Mouse (Mus musculus): ENCODE data around the gene Cyp1b1.

The Cyp1b1 gene

GRCm38 (mm10) chr17:79713643-79714367 lies 1.1 kb downstream of the Cyp1b1 start:
- under 1% methylated on average over 63 of the region's 63 CpGs for WGBS

- 3% methylated on average over 24 of the region's 24 CpGs for WGBS
These were observed 1.6 kb downstream of the Cyp1b1 start for GRCm38 (mm10) chr17:79713276-79713642.

DNA sequence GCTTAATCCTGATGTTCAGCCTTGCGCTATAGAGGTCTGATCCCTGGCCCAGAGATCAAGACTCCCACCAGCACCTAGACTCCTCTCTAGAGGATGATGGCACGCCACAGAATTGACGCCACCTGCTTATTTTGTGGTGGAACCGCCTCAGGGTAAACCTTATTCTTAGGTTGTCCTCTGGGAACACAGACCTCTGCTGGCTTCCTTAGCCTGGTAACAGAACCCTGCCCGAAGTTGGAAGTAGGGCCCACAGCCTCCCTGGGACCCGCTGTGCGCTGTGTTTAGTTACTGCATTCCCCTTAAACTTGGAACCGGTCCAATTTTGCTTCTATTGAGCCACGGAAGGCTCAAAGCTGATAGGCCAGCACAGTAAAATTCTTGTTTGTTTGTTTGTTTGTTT lies 2.3 kb downstream of the Cyp1b1 start:
- WGBS: 29% methylated on average over 9 of the region's 9 CpGs

- WGBS: 50% methylated on average over 6 of the region's 6 CpGs
These were observed 2.9 kb downstream of the Cyp1b1 start for GRCm38 (mm10) chr17:79711944-79712343.

GRCm38 (mm10) chr17:79710246-79710842 lies 4.5 kb downstream of the Cyp1b1 start:
- WGBS: 63% methylated on average over 15 of the region's 15 CpGs

DNA sequence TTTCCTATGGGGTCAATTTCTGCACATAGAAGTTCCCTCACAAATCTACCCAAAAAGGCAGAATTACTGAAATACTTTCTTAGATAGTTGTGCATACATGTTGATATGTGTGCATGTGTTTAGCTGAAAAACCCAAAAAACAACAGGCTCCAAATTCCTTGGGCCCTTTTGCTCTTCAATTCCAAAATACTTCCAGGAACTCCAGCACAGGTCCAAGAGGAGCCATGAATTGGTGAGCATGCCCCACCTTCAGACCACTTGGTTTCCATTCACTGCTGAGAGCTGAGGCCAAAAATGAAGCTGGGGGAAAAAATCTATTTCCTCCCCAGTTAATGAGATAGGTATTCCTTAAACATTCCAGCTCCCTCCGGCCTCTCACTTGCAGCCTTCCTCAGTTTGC lies 5.1 kb downstream of the Cyp1b1 start:
- WGBS: 82% methylated on average over 1 of the region's 1 CpGs

- WGBS: 67% methylated on average over 7 of the region's 7 CpGs
These were observed 6.7 kb downstream of the Cyp1b1 start for GRCm38 (mm10) chr17:79708168-79708567.

GRCm38 (mm10) chr17:79705671-79706455 lies 9.0 kb downstream of the Cyp1b1 start:
- WGBS: 75% methylated on average over 9 of the region's 9 CpGs

DNA sequence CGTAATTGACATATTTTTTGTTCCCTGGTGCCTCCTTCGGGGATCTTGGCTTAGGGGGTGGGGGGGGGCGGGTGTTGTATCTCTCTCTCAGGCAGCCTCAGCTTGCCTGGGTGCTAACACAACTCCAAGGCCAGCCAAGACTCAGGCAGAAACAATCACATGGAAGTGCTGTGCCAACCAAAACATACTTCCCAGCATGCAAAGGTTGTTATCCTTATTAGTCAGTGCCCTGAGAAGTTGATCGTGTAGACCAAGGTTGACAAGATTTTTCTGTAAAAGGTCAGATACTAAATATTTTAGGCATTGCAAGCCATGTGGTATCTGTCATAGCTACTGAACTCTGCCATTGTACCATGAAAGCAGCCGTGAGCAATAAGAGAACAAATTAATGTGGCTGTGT lies 14.0 kb downstream of the Cyp1b1 start:
- 78% methylated on average over 5 of the region's 5 CpGs for WGBS

GRCm38 (mm10) chr17:79699197-79699596 lies 15.7 kb downstream of the Cyp1b1 start:
- WGBS: 42% methylated on average over 1 of the region's 1 CpGs

DNA sequence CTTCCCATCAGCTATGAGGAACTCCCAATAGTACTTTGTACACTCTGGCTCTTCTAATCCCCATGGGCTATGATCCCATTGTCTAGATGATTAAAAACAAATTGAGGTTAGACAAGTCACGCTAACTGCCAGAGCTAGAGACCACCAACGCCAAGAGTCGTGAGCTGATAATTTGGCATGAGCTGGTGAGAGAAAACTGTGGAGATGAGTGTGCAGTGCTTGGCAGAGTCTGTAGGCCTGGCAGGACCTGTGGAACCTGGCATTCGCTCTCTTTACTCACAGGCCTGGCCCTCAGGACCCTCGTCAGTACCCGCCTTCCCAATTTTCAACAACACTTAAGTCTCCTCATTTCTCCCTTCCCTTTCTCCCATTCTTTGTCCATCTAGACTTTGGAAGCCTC lies 19.3 kb downstream of the Cyp1b1 start:
- 78% methylated on average over 6 of the region's 6 CpGs for WGBS

DNA sequence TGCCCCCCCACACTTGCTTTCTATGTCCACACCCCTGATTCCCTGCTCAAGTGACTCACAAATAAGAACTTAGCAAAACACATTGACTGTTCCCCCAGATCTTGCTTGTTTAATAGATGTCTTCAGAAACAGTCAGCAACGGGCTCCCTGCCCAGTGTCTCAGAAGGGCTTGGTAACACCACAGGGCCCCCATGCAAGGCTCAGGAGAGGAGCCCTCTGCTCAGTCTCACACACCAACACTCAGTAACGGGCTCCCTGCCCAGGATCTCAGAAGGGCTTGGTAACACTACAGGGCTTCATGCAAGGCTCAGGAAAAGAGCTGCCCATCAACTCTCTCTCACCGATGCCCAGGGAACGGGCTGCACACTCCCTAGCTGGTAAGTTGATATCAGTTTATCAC lies 19.8 kb downstream of the Cyp1b1 start:
- 69% methylated on average over 4 of the region's 4 CpGs for WGBS

DNA sequence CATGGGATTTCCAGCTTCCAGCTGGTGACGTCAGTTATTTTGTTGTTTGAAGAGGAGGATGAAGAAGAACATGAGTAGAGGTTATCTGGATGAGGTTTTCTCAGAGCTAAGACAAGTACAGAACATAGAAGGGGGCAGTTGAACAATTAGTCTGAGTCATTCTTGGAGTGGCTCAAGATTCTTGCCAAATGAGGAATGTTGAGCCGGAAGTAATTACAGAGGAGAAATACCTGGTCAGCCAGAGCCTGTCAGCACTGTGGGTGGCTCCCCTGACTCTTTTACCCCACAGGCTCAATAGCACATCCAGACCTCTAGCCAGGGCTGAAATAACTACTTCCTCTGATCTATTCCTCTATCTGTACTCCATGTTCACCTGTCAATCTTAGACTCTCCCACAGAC lies 44.0 kb downstream of the Cyp1b1 start:
- WGBS: 82% methylated on average over 2 of the region's 2 CpGs

DNA sequence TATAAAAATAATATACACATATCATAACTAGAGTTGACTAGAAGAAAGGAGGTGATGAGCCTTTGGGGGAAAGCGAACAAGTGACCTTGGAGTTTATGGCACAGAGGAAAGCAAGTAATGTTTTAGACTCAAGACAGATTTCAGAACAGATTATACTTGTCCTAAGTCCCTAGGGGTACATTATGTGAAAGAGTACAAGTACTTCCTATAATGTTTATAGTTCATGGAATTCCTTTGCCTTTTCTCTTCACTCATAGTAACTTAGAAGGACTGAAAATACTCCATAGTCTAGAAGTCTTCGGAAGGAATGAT lies 50.8 kb downstream of the Cyp1b1 start:
- WGBS: 94% methylated on average over 2 of the region's 2 CpGs

GRCm38 (mm10) chr17:79663393-79664105 lies 51.3 kb downstream of the Cyp1b1 start:
- 14% methylated on average over 3 of the region's 3 CpGs for WGBS

DNA sequence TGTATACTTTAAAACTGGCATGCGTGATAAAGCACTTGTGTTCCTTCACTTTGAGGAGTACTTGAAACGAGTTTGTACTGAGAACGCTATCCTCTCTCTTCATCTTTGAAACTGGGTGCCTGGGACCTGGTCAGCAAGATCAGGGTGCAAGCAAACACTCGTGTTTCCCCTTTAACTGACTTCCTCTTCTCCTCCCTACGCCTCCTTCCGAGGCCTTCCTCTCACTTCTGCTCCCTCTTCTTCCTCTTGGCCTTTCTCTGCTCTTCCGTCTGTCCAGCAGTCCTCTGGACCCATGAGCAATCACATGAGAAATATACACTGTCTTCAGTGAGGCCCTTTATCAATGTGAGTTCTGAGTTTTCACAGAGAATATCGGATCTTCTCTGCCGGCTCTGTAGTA lies 53.0 kb downstream of the Cyp1b1 start:
- 80% methylated on average over 9 of the region's 9 CpGs for WGBS

- WGBS: 25% methylated on average over 7 of the region's 7 CpGs
These were observed 53.5 kb downstream of the Cyp1b1 start for GRCm38 (mm10) chr17:79661387-79661786.

- 83% methylated on average over 8 of the region's 8 CpGs for WGBS
These were observed 56.0 kb downstream of the Cyp1b1 start for GRCm38 (mm10) chr17:79658863-79659262.

- 81% methylated on average over 3 of the region's 3 CpGs for WGBS
These were observed 56.4 kb downstream of the Cyp1b1 start for GRCm38 (mm10) chr17:79658452-79658851.

- 73% methylated on average over 9 of the region's 9 CpGs for WGBS
These were observed 57.1 kb downstream of the Cyp1b1 start for GRCm38 (mm10) chr17:79657785-79658184.

GRCm38 (mm10) chr17:79654187-79654586 lies 60.7 kb downstream of the Cyp1b1 start:
- 88% methylated on average over 3 of the region's 3 CpGs for WGBS

DNA sequence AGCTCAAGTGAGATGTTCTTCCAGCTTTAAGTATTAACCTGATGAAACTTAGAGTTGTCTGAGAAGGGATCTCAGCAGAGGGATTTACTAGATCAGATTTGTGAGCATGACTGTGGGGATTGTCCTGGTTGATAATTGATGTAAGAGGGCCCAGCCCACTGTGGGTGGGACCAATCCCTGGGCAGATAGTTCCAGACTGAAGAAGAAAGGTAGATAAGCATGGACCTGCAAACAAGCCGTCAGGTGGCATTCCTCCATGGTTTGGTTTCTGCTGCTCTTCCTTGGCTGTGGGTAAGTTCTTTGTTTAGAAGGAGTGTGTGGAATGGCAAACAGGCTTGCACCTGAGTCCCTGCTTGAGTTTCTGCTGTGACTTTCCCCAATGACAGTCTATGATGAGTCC lies 61.7 kb downstream of the Cyp1b1 start:
- 97% methylated on average over 1 of the region's 1 CpGs for WGBS

Measured in cerebral cortex, adult 2 months (tissue).